Mouse (Mus musculus) kidney, adult 18-20 months (tissue): ENCODE measurements at regions not wholly inside any gene's neighbourhood (a gene's known extent, or its start where the extent isn't known, plus 50 kb on each side); places are given as distances from the start of the nearest gene placed in this dataset.

ENCODE experiments used
- DNase-seq: peaks from one replicate; pipeline ENCODE4 v3.0.0; 2021

GRCm38 (mm10) chr19:18444324-18444723, 187.3 kb downstream of the Ostf1 start:
- no peak for DNase-seq

DNA sequence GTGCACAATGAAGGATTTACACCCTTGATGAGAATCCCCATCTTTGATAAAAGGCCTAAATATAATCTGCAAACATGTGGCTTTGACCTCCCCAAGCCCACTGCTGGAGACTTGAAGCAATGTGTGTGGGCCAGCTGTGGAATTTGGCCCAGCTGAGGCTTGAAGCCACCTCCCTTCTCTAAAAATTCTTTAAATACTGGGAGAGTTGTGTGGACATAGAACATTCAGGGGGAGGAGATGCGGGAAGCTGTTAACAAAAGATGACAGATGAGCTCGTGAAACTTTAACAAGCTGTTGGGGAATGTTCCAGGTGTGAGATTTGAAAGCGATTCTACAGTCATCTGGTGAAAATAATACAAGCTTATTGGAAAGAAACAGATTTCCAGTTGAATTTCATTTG, 195.3 kb downstream of the Ostf1 start:
- DNase-seq: no peak

DNA sequence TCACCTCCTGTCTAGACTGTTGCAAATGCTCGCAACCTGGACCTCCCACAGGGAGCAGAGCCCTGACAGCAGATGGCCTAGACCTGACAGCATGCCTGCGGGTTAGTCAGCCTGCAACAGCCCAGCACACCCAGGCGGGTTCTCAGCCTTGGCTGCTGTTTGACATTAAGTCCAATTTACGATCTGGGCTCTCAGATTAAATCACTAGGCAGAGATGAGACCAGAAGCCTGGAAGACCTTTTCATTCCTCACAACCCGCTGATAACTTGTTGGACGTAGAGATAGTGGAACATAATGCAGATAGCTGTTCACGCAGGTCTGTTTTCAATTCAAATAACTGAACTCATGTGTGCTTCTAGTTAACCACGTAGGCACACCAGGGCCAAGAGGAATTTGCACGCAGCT, 211.2 kb downstream of the Ostf1 start:
- peak; percentile 6 for DNase-seq

DNA sequence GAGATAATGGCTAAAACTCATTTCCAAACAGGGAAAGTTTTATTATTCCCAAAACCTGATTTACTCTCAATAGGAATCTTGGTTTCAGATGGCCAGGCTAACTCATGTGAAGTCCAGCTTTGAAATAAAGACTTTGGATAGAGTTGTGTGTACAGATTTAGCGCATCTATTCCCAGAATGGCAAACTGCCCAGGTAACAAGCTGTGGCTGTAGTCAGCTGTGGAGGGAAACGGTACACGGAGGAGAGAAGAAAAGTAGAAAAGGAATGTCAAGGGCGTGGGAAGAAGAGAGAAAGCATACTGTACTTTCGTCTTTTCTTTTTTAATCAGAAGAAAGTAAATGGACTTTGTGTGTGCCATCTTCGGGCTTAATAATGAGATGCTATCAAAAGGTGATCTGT, 213.1 kb downstream of the Ostf1 start:
- no peak for DNase-seq

DNA sequence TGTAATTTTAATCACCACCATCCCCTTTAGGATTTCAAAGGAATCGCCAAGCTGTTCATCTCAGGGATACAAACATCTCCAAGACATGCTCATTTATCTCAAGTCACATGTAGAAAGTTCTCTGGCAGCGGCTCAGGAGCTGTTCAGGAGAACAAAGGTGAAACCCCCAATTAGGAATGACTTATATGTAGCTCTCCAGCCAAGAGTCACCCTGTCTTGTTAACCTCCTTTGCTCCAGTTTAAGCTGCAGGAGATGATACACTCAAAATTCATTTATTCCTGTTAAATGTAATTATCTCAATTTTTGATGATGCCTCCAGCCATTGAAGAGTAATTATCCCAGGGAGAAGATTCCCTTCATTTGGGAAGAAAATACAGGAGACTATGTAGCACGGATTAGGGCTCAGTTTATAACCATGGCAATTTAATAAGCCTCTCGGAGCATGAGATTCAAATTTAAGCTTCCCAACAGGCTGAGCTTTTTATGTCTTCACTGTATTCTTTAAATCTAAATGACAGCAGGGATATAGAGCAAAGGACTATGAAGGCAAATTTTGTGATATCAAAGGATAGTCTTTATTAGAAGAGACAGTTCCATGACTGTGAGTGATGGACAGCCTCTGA, 254.0 kb downstream of the Ostf1 start:
- DNase-seq: no peak

DNA sequence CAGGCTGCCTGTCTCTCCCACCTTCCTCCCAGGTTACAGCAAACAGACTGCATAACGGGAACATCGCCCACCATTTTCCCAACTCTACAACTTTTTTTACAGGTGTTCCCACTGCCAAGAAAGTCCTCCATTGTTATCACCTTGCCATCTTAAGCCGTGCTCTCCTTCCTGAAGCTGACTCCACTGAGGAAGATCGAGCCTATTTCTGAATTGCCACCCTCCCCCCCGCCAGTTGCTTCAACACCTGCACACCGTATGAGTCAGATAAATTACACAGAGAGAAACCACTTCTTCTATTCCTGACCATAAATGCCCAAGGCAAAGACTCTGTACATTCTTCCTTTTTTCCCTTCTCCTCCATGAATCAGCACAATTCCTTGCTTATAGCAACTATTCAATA, 263.0 kb downstream of the Ostf1 start:
- no peak for DNase-seq

GRCm38 (mm10) chr19:18353960-18354359, 277.7 kb downstream of the Ostf1 start:
- no peak for DNase-seq

- no peak for DNase-seq
These were observed 285.9 kb downstream of the Ostf1 start for GRCm38 (mm10) chr19:18345735-18346134.

DNA sequence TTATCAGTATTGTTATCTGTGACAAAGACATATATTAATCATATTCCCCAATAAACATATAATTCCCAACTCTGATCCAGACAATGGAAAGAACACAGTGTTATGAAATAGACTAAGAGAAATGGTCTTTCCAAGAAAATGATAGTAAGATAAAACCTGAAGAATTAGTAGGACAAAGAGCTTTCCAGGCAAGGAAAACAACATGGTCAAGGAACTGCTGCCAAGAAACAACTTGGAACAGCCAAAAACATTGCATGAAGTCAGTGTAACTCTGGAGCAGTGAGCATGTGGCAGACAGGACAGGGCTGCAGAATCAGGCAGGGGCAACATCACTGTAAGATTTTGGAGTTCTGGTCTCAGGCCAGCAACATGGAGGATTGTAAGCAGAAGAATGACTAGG, 288.0 kb downstream of the Ostf1 start:
- no peak for DNase-seq

DNA sequence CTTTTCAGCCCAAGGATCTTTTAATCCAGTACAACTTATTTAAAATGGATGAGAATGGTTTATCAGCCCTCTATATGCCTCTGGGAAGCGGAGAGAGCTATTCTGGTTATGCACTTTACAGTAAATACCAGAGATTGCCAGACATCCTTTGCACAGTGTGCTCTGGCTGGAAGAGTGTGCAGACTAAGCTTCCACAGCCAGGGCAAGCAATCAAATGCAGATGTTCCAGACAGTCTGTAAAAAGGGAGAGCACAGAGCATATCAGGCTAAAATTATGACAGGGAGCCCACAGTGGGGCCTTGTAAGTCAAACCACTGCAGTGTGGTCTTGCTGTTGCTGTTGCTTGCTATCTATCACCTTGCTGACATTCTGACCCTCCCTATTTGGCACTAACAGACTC, 288.6 kb downstream of the Ostf1 start:
- no peak for DNase-seq

- no peak for DNase-seq
These were observed 293.6 kb downstream of the Ostf1 start for GRCm38 (mm10) chr19:18337819-18338555.

DNA sequence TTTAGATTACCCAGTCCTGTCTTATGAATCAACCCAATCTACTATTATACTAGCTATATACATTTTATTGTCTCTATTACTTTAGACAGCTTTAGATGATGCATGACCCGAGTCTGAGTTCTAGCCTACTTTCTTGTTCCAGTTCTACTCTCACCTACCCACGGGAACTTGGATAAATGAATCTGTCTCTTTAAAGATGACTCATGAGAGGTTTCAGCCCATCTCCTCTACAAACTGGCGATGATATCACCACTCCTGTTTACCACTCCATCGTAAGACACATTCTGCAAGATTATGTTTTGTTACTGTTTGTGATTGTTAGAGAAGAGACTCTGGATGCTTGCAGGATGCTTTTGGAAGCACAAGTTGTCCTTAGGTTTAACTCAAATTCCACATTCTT, 295.0 kb downstream of the Ostf1 start:
- DNase-seq: no peak

- no peak for DNase-seq
These were observed 297.0 kb downstream of the Ostf1 start for GRCm38 (mm10) chr19:18334639-18335038.

- DNase-seq: no peak
These were observed 299.8 kb downstream of the Ostf1 start for GRCm38 (mm10) chr19:18331811-18332210.

- no peak for DNase-seq
These were observed 302.2 kb downstream of the Ostf1 start for GRCm38 (mm10) chr19:18329421-18329820.

GRCm38 (mm10) chr19:18318391-18318944, 313.2 kb downstream of the Ostf1 start:
- DNase-seq: no peak

GRCm38 (mm10) chr19:18273415-18273814, 358.2 kb downstream of the Ostf1 start:
- no peak for DNase-seq

- DNase-seq: no peak
These were observed 376.4 kb downstream of the Ostf1 start for GRCm38 (mm10) chr19:18255074-18255684.

DNA sequence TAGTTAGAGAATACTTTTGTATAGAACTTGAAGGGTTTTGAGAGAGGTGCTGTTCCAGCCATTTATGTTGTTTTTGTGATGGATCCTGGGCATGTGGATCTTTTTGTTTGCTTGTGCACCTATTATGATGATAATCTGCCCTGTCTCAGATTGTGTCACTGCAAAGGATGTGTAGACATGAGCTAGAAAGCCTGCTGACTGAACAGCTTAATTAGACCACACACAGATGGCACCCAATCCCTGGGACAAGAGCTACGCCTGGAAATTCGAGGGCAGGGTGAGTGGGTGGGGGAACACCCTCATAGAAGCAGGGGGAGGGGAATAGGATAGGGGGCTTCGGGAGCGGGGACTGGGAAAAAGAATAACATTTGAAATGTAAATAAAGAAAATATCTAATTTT, 378.3 kb downstream of the Ostf1 start:
- DNase-seq: no peak
